Mouse (Mus musculus): ENCODE measurements around the gene Fmnl3.

DNA sequence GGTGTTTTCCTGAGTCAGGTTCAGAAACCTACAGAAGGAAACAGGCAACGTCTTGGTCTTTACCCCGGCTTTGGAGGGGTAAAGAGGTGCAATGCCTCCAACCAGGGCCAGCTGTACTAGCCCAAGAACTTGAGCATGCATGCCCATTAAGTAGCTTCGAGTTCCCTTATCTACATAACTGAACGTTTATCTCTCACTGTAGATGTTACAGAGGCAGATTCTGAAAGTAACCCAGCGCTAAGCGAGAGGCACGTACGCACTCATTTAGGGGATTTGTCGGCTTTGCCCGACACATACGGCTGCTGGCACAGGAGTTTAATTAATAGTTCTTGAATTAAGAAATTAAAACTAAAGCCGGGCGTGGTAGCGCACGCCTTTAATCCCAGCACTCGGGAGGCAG lies 76.0 kb downstream of the Fmnl3 start:
- TF ChIP-seq CTCF (IDR thresholded peaks at IDR 0.05; ENCODE audit: borderline replicate concordance, insufficient read depth, low read depth, low read length) (no peak), POLR2A (IDR thresholded peaks at IDR 0.05; ENCODE audit: borderline replicate concordance, insufficient read depth, low read length) (no peak)
